Mouse (Mus musculus) embryonic facial prominence, embryonic 14.5 days (tissue): ENCODE results near the gene AI854703. TPM values are rescaled to one million over a fixed set of nuclear protein-coding genes. Genes with fewer than 3 reads are reported as not detected.

Experiments used
- ATAC-seq: fragments of 200-750 bp; cut with Nextera tagmentation; 2 replicates; pipeline ENCODE4 v1.8.0; 2017; ENCODE audit warnings: low read depth, moderate number of reproducible peaks, moderate TSS enrichment
- DNase-seq: peaks from one replicate; pipeline ENCODE4 v3.0.0-alpha.2; 2015; ENCODE audit warnings: low spot score
- H3K27ac ChIP-seq: fragments of 300-500 bp; sonication (generic); replicated peaks from 2 replicates; pipeline ENCODE4 v1.5.1; 2014; ENCODE audit warnings: low read depth, mild to moderate bottlenecking, low read length, moderate library complexity
- H3K27me3 ChIP-seq: fragments of 300-500 bp; sonication (generic); replicated peaks from 2 replicates; pipeline ENCODE4 v1.6.1; 2014; ENCODE audit warnings: low read length; ENCODE audit not compliant: control insufficient read depth, insufficient read depth
- H3K36me3 ChIP-seq: fragments of 300-500 bp; sonication (generic); 2 replicates; pipeline ENCODE4 v1.6.1; 2014; ENCODE audit warnings: low read length, mixed read lengths; ENCODE audit not compliant: control insufficient read depth, insufficient read depth
- H3K4me1 ChIP-seq: fragments of 300-500 bp; sonication (generic); 2 replicates; pipeline ENCODE4 v1.6.1; 2014; ENCODE audit warnings: antibody characterized with exemption, low read length; ENCODE audit not compliant: control insufficient read depth, insufficient read depth
- H3K4me2 ChIP-seq: fragments of 300-500 bp; sonication (generic); 2 replicates; pipeline ENCODE4 v1.6.1; 2014; ENCODE audit warnings: low read depth, mild to moderate bottlenecking, low read length, moderate library complexity, mixed read lengths
- H3K4me3 ChIP-seq: fragments of 300-500 bp; sonication (generic); 2 replicates; pipeline ENCODE4 v1.5.1; 2014; ENCODE audit warnings: low read depth, mild to moderate bottlenecking, low read length
- H3K9ac ChIP-seq: fragments of 300-500 bp; sonication (generic); 2 replicates; pipeline ENCODE4 v1.6.1; 2014; ENCODE audit warnings: low read depth, mild to moderate bottlenecking, low read length, moderate library complexity, mixed read lengths
- H3K9me3 ChIP-seq: fragments of 300-500 bp; sonication (generic); 2 replicates; pipeline ENCODE4 v1.6.1; 2016; ENCODE audit warnings: low read length; ENCODE audit not compliant: control insufficient read depth
- WGBS: fragments of 180-500 bp; shearing (Covaris S2); extraction: QIAGEN DNeasy Blood & Tissue Kit; methylation state at CpG from one replicate; pipeline ENCODE4 v1.1.7; 2014; 5-methylcytosine and 5-hydroxymethylcytosine counted together
- polyA plus RNA-seq: library from polyadenylated mRNA; unstranded; fragments of >200 nt; fragmentation: Nextera tagmentation; extraction: Ambion mirVana; gene quantifications from 2 replicates; pipeline ENCODE4 v1.2.1, GENCODE M21; 2014

Gene AI854703
- polyA plus RNA-seq, result 0.77 and 0.90 TPM in 2 replicates

DNA sequence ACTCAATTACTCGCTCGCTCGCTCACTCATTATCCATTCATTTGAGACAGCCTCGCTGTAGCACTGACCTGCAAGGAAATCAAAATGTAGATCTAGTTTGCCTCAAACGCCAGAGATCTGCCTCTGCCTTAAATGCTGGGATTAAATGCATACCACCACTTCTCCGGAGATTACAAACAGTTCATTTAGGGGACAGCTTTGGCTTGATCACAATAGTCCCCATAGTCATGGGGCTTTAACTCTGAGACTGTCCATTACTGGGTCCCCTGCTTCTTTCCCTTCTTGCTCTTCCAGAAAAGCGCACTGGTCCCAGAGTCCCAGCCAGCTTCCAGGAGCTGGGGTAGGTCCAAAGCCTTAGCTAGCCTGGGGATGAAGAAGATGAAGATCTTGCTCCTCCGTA, at the start of gene AI854703:
Gene AI854703, plus strand, starts transcription at position 301 of the 400 bp plus-strand sequence.
- Histone ChIP-seq H3K9me3 (no peaks in the 10 kb centered on the region), H3K4me2 (peak within 1 kb of the TSS; percentile 92), H3K4me1 (peaks cover 8% of the 10 kb centered on the region; the same call in 1 of the 2 replicates), H3K27me3 (peaks cover 40% of the 10 kb centered on the region), H3K4me3 (peak within 1 kb of the TSS; percentile 50), H3K36me3 (no peaks in the 10 kb centered on the region), H3K27ac (no peak within 1 kb of the TSS), H3K9ac (peak within 1 kb of the TSS; percentile 62)
- 20% methylated on average over 8 of the region's 8 CpGs for WGBS
- no peak for DNase-seq
- ATAC-seq, result no peak

DNA sequence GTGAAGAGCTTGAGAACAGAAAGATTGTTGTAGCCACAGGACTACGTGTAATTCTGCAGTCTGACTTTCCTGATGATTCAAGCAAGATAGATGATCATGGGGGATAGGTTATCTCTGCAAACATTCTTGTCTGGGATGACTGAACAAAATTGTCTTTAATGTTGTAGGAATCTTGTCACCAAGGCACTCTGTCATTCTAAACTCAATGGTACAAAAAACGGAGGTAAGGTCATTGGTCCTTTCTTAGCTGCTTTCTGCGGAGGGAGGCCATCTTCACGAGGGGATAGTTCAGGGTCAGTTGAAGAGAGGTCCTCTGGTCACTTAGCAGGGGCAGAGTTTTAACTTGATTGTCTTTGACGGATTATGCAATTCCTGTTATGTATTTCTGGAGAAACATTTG, 47.8 kb upstream of the AI854703 start:
- H3K4me2 ChIP-seq, result no peak overlapping the region
- WGBS, result 55% methylated on average over 5 of the region's 5 CpGs

DNA sequence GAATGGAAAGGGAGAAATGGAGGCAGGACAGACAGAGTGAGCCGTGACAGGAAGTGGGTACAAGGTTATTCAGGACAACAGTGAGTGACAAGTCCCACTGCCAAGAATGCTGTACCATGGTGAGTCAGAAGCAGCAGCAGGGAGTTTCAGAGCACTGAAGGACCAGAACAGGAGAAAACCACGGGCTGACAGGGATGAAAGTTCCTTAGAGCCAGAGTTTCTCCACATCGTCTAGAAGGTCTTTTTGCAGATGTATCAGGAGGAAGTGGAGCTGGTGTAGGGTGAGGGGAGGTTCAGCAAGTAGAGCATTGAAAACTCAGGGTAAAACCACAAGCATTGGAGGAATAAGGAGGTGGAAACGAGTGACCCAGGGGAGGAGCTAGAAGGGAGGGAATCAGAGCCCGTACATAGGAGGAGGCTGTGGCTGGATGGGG, 47.3 kb upstream of the AI854703 start:
- no peaks in the 10 kb centered on the region for H3K9me3 ChIP-seq
- H3K4me3 ChIP-seq, result no peak overlapping the region
- 17% methylated on average over 5 of the region's 5 CpGs for WGBS
- H3K4me2 ChIP-seq, result 0 out of 2 replicates have a peak overlapping the region, but pooled peaks have one; percentile 12
- 0 out of 2 replicates have a peak overlapping the region, but pooled peaks have one; percentile 2 for H3K27ac ChIP-seq
- H3K4me1 ChIP-seq, result peaks cover 4% of the 10 kb centered on the region; the same call in 1 of the 2 replicates
- no peaks in the 10 kb centered on the region for H3K27me3 ChIP-seq
- H3K36me3 ChIP-seq, result no peaks in the 10 kb centered on the region
- no peak overlapping the region for H3K9ac ChIP-seq
- DNase-seq, result peak; percentile 36
- peak; percentile 53; the same call in 1 of the 2 replicates for ATAC-seq

More for the DNA sequence above, 47.8 kb upstream of the AI854703 start:
- ATAC-seq (no peak), DNase-seq (no peak)
- Histone ChIP-seq H3K36me3 (no peaks in the 10 kb centered on the region), H3K4me1 (peaks cover 4% of the 10 kb centered on the region; the same call in 1 of the 2 replicates), H3K27me3 (no peaks in the 10 kb centered on the region), H3K4me3 (no peak overlapping the region), H3K9ac (no peak overlapping the region), H3K9me3 (no peaks in the 10 kb centered on the region), H3K27ac (0 out of 2 replicates have a peak overlapping the region, but pooled peaks have one; percentile 2)

DNA sequence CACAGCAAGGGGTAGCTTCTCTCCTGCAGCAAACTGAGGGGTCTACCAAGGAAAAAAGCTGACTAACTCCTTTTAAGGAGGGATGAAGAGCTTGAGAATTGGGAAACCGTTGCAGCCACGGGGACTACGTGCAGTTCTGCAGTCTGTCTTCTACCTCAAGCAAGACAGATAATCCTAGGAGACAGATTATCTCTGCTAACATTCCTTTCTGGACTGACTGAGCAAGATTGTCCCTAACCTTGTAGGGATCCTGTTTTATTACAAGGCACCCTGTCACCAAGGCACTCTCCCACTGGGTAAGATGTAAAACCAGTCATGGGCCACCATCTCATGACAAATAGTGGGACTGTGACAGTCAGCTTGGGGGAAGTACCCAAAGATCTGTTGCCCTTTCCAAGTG, 45.3 kb upstream of the AI854703 start:
- H3K27me3 ChIP-seq, result no peaks in the 10 kb centered on the region
- no peaks in the 10 kb centered on the region for H3K9me3 ChIP-seq
- 40% methylated on average over 3 of the region's 3 CpGs for WGBS

DNA sequence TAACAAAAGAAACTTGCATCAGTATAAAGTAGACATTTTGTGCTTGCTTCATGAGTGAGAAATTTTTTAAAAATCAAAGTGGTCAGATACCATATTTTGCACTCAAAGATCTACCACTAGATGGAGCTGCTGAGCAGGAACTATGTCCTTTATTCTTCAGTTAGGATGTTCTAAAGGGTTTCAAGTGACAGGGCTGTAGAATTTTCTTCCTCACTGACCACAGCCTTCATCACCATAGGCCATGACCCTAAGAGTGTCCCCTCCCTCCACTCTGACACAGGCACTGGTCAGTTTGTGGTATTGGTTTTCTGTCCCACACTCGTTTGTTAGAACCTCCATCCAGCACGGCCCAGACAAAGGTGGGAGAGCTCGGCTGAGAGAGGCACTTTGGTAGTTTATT, 44.5 kb upstream of the AI854703 start:
- no peak overlapping the region for H3K4me2 ChIP-seq
- H3K4me1 ChIP-seq, result peaks cover 4% of the 10 kb centered on the region; the same call in 1 of the 2 replicates
- no peaks in the 10 kb centered on the region for H3K9me3 ChIP-seq
- no peak overlapping the region for H3K4me3 ChIP-seq
- no peaks in the 10 kb centered on the region for H3K27me3 ChIP-seq
- H3K27ac ChIP-seq, result no peak overlapping the region
- 74% methylated on average over 3 of the region's 3 CpGs for WGBS
- no peaks in the 10 kb centered on the region for H3K36me3 ChIP-seq
- no peak for ATAC-seq
- peak; percentile 65 for DNase-seq
- no peak overlapping the region for H3K9ac ChIP-seq

More for the DNA sequence above, 45.3 kb upstream of the AI854703 start:
- Histone ChIP-seq H3K36me3 (no peaks in the 10 kb centered on the region), H3K4me3 (no peak overlapping the region), H3K4me1 (peaks cover 4% of the 10 kb centered on the region; the same call in 1 of the 2 replicates), H3K4me2 (no peak overlapping the region), H3K9ac (no peak overlapping the region), H3K27ac (no peak overlapping the region)
- DNase-seq, result no peak
- no peak for ATAC-seq

DNA sequence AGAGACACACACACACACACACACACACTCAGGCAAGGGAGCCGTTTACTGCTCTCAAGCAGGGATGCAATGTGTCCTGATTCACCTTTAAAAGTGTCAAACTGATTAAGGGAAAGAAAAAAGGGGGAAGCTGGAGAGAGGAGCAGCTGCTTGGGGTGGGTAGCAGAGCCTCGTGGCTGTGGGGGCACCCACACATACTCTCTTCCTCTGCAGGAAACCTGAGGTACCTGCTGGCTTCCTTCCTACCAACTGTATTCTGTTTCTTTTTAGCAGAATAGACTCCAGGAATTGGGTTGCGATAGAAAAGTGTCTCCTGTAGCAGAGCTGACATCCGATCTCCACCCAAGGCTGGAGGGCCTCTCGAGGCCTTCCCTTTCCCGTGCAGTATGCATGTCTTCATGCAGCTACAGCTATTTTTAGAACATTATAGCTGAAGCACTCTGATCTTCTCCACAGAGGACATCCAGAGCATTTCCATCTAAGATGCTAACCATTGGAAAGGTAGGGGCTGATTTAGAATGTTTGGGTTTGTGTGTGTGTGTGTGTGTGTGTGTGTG, 37.3 kb upstream of the AI854703 start, which contains the start of gene Gm45021:
Gene Gm45021, plus strand, starts transcription at position 417 of the 557 bp plus-strand sequence.
- Histone ChIP-seq H3K4me2 (no peak within 1 kb of the TSS), H3K27ac (peak within 1 kb of the TSS; percentile 36), H3K4me3 (no peak within 1 kb of the TSS), H3K9me3 (no peaks in the 10 kb centered on the region), H3K4me1 (peaks cover 14% of the 10 kb centered on the region), H3K27me3 (no peaks in the 10 kb centered on the region), H3K9ac (peak within 1 kb of the TSS; percentile 1; the same call in 1 of the 2 replicates), H3K36me3 (no peaks in the 10 kb centered on the region)
- WGBS, result 16% methylated on average over 6 of the region's 6 CpGs
- DNase-seq (peak; percentile 75), ATAC-seq (0 out of 2 replicates have a peak, but pooled peaks have one; percentile 19)

DNA sequence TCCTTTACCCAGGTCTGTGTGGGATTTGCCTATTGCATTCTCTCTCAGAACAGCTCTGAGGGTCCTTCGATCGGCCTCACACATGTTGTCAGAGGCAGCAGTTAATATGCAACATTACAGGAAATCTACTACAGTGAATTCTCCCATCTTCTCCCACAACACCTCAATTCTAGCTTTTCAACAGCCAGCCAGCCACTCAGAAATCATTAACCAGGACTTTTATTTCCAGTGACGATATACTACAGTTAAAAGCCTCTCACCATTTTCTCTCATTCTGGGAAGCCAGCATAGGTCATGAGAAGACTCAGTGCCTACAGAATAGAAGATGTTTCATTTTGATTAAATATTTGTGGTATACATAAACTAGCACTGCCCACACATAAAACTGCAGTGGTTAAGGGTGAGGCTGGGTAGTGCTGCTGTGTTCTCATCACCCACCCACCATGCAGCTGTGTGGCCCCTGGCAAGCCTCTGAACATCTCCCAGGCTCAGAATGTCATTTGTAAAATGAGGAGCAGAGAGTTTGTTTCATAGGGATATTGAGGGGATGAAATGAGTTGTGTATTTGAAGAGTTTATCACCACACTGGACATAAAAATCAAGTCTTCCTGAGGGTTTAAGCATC, 35.2 kb upstream of the AI854703 start:
- no peak for DNase-seq
- WGBS, result 92% methylated on average over 3 of the region's 3 CpGs

DNA sequence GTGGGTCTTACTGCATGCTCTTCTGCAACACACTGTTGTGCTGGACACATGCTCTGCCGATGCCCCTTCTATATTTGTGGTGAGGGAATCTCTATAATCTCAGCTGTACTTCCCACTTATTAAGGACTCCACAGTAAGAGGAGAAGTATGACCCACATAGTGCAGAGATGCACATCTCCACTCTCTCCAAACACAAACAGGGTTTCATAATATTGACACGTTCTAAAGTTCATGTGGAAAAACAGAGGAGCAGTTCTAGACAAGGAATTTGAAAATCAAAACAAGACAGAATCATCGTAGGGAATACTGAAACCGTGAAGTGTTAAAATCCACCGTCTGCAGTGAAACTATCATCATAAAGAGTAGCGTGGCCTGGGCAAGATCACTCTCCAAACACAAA, 34.7 kb upstream of the AI854703 start:
- ATAC-seq, result no peak
- no peak overlapping the region for H3K4me3 ChIP-seq
- DNase-seq, result no peak
- no peak overlapping the region for H3K4me2 ChIP-seq
- H3K9ac ChIP-seq, result no peak overlapping the region
- peaks cover 13% of the 10 kb centered on the region for H3K36me3 ChIP-seq
- WGBS, result 87% methylated on average over 6 of the region's 6 CpGs
- H3K9me3 ChIP-seq, result peaks cover 10% of the 10 kb centered on the region
- H3K27me3 ChIP-seq, result no peaks in the 10 kb centered on the region
- peaks cover 14% of the 10 kb centered on the region for H3K4me1 ChIP-seq
- no peak overlapping the region for H3K27ac ChIP-seq

More for the DNA sequence above, 35.2 kb upstream of the AI854703 start:
- H3K4me2 ChIP-seq, result no peak overlapping the region
- H3K36me3 ChIP-seq, result peaks cover 7% of the 10 kb centered on the region
- H3K27me3 ChIP-seq, result no peaks in the 10 kb centered on the region
- no peak overlapping the region for H3K27ac ChIP-seq
- H3K4me1 ChIP-seq, result peaks cover 14% of the 10 kb centered on the region
- H3K9me3 ChIP-seq, result peaks cover 4% of the 10 kb centered on the region
- ATAC-seq, result no peak
- H3K4me3 ChIP-seq, result no peak overlapping the region
- H3K9ac ChIP-seq, result no peak overlapping the region
